Mouse (Mus musculus): Measurements from ENCODE around the gene Cyp2f2. TPM values are rescaled to one million over a fixed set of nuclear protein-coding genes. Genes with fewer than 3 reads are reported as not detected.

Gene Cyp2f2
- polyA plus RNA-seq (2015; fragmentation: Nextera tagmentation; extraction: Ambion mirVana), result not detected in 2 replicates

GRCm38 (mm10) chr7:27119676-27120075 lies at the start of gene Cyp2f2:
Cyp2f2 (plus strand) TSS chr7:27119909.
- no peak for ATAC-seq (ENCODE audit: low read depth)
- Histone ChIP-seq H3K4me1 (replicated peaks) (no peaks in the 10 kb centered on the region), H3K4me2 (no peak within 1 kb of the TSS), H3K27ac (replicated peaks) (no peak within 1 kb of the TSS), H3K36me3 (no peaks in the 10 kb centered on the region), H3K9ac (no peak within 1 kb of the TSS), H3K27me3 (no peaks in the 10 kb centered on the region), H3K9me3 (no peaks in the 10 kb centered on the region), H3K4me3 (no peak within 1 kb of the TSS)

GRCm38 (mm10) chr7:27078641-27079040 lies 41.1 kb upstream of the Cyp2f2 start:
- no peak overlapping the region for H3K4me3 ChIP-seq
- H3K9me3 ChIP-seq, result 0 out of 2 replicates have a peak, but pooled peaks cover 4% of the 10 kb centered on the region
- no peak overlapping the region for H3K27ac ChIP-seq (replicated peaks)
- ATAC-seq (ENCODE audit: low read depth), result no peak
- WGBS, result 72% methylated on average over 1 of the region's 1 CpGs
- H3K9ac ChIP-seq, result no peak overlapping the region
- no peaks in the 10 kb centered on the region for H3K4me1 ChIP-seq (replicated peaks)
- H3K36me3 ChIP-seq, result no peaks in the 10 kb centered on the region
- H3K27me3 ChIP-seq, result no peaks in the 10 kb centered on the region
- H3K4me2 ChIP-seq, result no peak overlapping the region

GRCm38 (mm10) chr7:27081625-27082024 lies 38.1 kb upstream of the Cyp2f2 start:
- H3K27me3 ChIP-seq, result no peaks in the 10 kb centered on the region
- H3K4me3 ChIP-seq, result no peak overlapping the region
- no peak overlapping the region for H3K4me2 ChIP-seq
- no peaks in the 10 kb centered on the region for H3K36me3 ChIP-seq
- 0 out of 2 replicates have a peak, but pooled peaks cover 4% of the 10 kb centered on the region for H3K9me3 ChIP-seq
- no peak overlapping the region for H3K27ac ChIP-seq (replicated peaks)
- H3K9ac ChIP-seq, result no peak overlapping the region
- no peaks in the 10 kb centered on the region for H3K4me1 ChIP-seq (replicated peaks)
- ATAC-seq (ENCODE audit: low read depth), result no peak
- WGBS, result 60% methylated on average over 2 of the region's 2 CpGs

- Histone ChIP-seq H3K27ac (replicated peaks) (no peak overlapping the region), H3K4me3 (no peak overlapping the region), H3K9me3 (no peaks in the 10 kb centered on the region), H3K4me2 (no peak overlapping the region), H3K36me3 (no peaks in the 10 kb centered on the region), H3K4me1 (replicated peaks) (no peaks in the 10 kb centered on the region), H3K9ac (no peak overlapping the region), H3K27me3 (no peaks in the 10 kb centered on the region)
- WGBS, result 90% methylated on average over 4 of the region's 4 CpGs
- ATAC-seq (ENCODE audit: low read depth), result no peak
These were observed 28.7 kb upstream of the Cyp2f2 start for GRCm38 (mm10) chr7:27091039-27091438.

- ATAC-seq (ENCODE audit: low read depth), result no peak
- no peak overlapping the region for H3K27ac ChIP-seq (replicated peaks)
- no peak overlapping the region for H3K4me3 ChIP-seq
- H3K27me3 ChIP-seq, result no peaks in the 10 kb centered on the region
- no peaks in the 10 kb centered on the region for H3K9me3 ChIP-seq
- no peak overlapping the region for H3K4me2 ChIP-seq
- no peaks in the 10 kb centered on the region for H3K4me1 ChIP-seq (replicated peaks)
- 76% methylated on average over 7 of the region's 7 CpGs for WGBS
- H3K36me3 ChIP-seq, result no peaks in the 10 kb centered on the region
- no peak overlapping the region for H3K9ac ChIP-seq
These were observed 27.5 kb upstream of the Cyp2f2 start for GRCm38 (mm10) chr7:27092038-27092703.

- Histone ChIP-seq H3K4me2 (no peak overlapping the region), H3K4me1 (replicated peaks) (no peaks in the 10 kb centered on the region), H3K9ac (no peak overlapping the region), H3K27ac (replicated peaks) (no peak overlapping the region), H3K9me3 (no peaks in the 10 kb centered on the region), H3K36me3 (no peaks in the 10 kb centered on the region), H3K4me3 (no peak overlapping the region), H3K27me3 (no peaks in the 10 kb centered on the region)
- no peak for ATAC-seq (ENCODE audit: low read depth)
- 57% methylated on average over 1 of the region's 1 CpGs for WGBS
These were observed 26.8 kb upstream of the Cyp2f2 start for GRCm38 (mm10) chr7:27092882-27093281.

- 75% methylated on average over 5 of the region's 5 CpGs for WGBS
These were observed 14.8 kb upstream of the Cyp2f2 start for GRCm38 (mm10) chr7:27104882-27105281.

GRCm38 (mm10) chr7:27110327-27110726 lies 9.4 kb upstream of the Cyp2f2 start:
- Histone ChIP-seq H3K4me3 (no peak overlapping the region), H3K9ac (no peak overlapping the region), H3K27me3 (no peaks in the 10 kb centered on the region), H3K36me3 (no peaks in the 10 kb centered on the region), H3K27ac (replicated peaks) (no peak overlapping the region), H3K4me1 (replicated peaks) (no peaks in the 10 kb centered on the region), H3K9me3 (peaks cover 6% of the 10 kb centered on the region; the same call in 1 of the 2 replicates), H3K4me2 (no peak overlapping the region)
- no peak for ATAC-seq (ENCODE audit: low read depth)

More at GRCm38 (mm10) chr7:27104882-27105281, 14.8 kb upstream of the Cyp2f2 start:
- Histone ChIP-seq H3K36me3 (no peaks in the 10 kb centered on the region), H3K4me1 (replicated peaks) (no peaks in the 10 kb centered on the region), H3K27ac (replicated peaks) (no peak overlapping the region), H3K4me3 (no peak overlapping the region), H3K4me2 (no peak overlapping the region), H3K9ac (no peak overlapping the region), H3K27me3 (no peaks in the 10 kb centered on the region), H3K9me3 (peaks cover 10% of the 10 kb centered on the region; the same call in 1 of the 2 replicates)
- no peak for ATAC-seq (ENCODE audit: low read depth)

GRCm38 (mm10) chr7:27111038-27111437 lies 8.7 kb upstream of the Cyp2f2 start:
- Histone ChIP-seq H3K27me3 (no peaks in the 10 kb centered on the region), H3K4me3 (no peak overlapping the region), H3K9me3 (peaks cover 6% of the 10 kb centered on the region; the same call in 1 of the 2 replicates), H3K9ac (no peak overlapping the region), H3K4me1 (replicated peaks) (no peaks in the 10 kb centered on the region), H3K27ac (replicated peaks) (no peak overlapping the region), H3K36me3 (no peaks in the 10 kb centered on the region), H3K4me2 (no peak overlapping the region)
- ATAC-seq (ENCODE audit: low read depth), result no peak
- WGBS, result 92% methylated on average over 1 of the region's 1 CpGs

GRCm38 (mm10) chr7:27111987-27112386 lies 7.7 kb upstream of the Cyp2f2 start:
- Histone ChIP-seq H3K4me3 (no peak overlapping the region), H3K27me3 (no peaks in the 10 kb centered on the region), H3K9ac (no peak overlapping the region), H3K4me2 (no peak overlapping the region), H3K9me3 (peaks cover 6% of the 10 kb centered on the region; the same call in 1 of the 2 replicates), H3K4me1 (replicated peaks) (no peaks in the 10 kb centered on the region), H3K36me3 (no peaks in the 10 kb centered on the region), H3K27ac (replicated peaks) (no peak overlapping the region)
- 73% methylated on average over 3 of the region's 3 CpGs for WGBS
- ATAC-seq (ENCODE audit: low read depth), result no peak

GRCm38 (mm10) chr7:27118033-27118511 lies 1.6 kb upstream of the Cyp2f2 start:
- Histone ChIP-seq H3K27me3 (no peaks in the 10 kb centered on the region), H3K9me3 (no peaks in the 10 kb centered on the region), H3K27ac (replicated peaks) (no peak overlapping the region), H3K4me1 (replicated peaks) (no peaks in the 10 kb centered on the region), H3K4me3 (no peak overlapping the region), H3K9ac (no peak overlapping the region), H3K36me3 (no peaks in the 10 kb centered on the region), H3K4me2 (no peak overlapping the region)
- 74% methylated on average over 4 of the region's 4 CpGs for WGBS
- ATAC-seq (ENCODE audit: low read depth), result no peak

GRCm38 (mm10) chr7:27124305-27124832 lies 4.7 kb downstream of the Cyp2f2 start:
- no peak overlapping the region for H3K4me3 ChIP-seq
- 71% methylated on average over 5 of the region's 5 CpGs for WGBS

GRCm38 (mm10) chr7:27124969-27125368 lies 5.3 kb downstream of the Cyp2f2 start:
- Histone ChIP-seq H3K27me3 (no peaks in the 10 kb centered on the region), H3K27ac (replicated peaks) (no peak overlapping the region), H3K4me3 (no peak overlapping the region), H3K4me2 (no peak overlapping the region), H3K9ac (no peak overlapping the region), H3K36me3 (no peaks in the 10 kb centered on the region), H3K4me1 (replicated peaks) (no peaks in the 10 kb centered on the region), H3K9me3 (no peaks in the 10 kb centered on the region)
- WGBS, result 90% methylated on average over 4 of the region's 4 CpGs
- ATAC-seq (ENCODE audit: low read depth), result no peak

More at GRCm38 (mm10) chr7:27124305-27124832, 4.7 kb downstream of the Cyp2f2 start:
- no peaks in the 10 kb centered on the region for H3K4me1 ChIP-seq (replicated peaks)
- no peaks in the 10 kb centered on the region for H3K27me3 ChIP-seq
- H3K4me2 ChIP-seq, result no peak overlapping the region
- no peak overlapping the region for H3K9ac ChIP-seq
- no peaks in the 10 kb centered on the region for H3K36me3 ChIP-seq
- no peak for ATAC-seq (ENCODE audit: low read depth)
- no peaks in the 10 kb centered on the region for H3K9me3 ChIP-seq
- no peak overlapping the region for H3K27ac ChIP-seq (replicated peaks)

Data from neural tube, embryonic 13.5 days (tissue).